Mouse (Mus musculus) adrenal gland, postnatal 4 days (tissue): Measurements from ENCODE around the gene Wt1. TPM values are rescaled to one million over a fixed set of nuclear protein-coding genes. Genes with fewer than 3 reads are reported as not detected.

Source experiments
- DNase-seq, 2 experiments: peaks; one replicate each; pipeline ENCODE4 v3.0.0; 2021 to 2022; ENCODE audit warnings: low spot score in 2 of 2, mixed read lengths in 2 of 2
- total RNA-seq, 2 experiments: library from RNA; stranded (reverse); gene quantifications; 2 replicates each; pipeline ENCODE4 v1.2.3; 2021

The Wt1 gene
- total RNA-seq, 2 experiments from 2014 or later: 11.1 to 33.6 TPM

DNA sequence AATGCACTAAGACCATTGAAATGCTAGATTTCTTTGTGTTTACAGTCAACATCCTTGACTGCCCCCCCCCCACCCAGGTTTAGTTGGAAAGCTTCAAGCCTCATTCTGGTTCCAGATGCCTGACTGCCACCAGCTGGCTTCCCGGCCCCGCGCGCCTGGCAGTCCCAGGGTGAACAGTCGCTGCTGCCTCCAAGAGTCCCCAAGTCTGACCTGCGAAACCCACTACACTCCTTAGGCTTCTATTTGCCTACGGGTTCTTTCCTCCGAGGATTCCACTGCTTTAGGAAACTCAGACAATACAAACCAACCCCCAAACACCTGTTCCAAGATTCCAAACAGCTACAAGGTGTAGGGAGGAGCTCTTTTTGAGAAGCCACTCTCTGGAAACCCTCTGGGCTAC, 1.1 kb upstream of the Wt1 start:
- no peak for DNase-seq

GRCm38 (mm10) chr2:105125641-105126040, 688 bp upstream of the Wt1 start:
- no peak for DNase-seq

DNA sequence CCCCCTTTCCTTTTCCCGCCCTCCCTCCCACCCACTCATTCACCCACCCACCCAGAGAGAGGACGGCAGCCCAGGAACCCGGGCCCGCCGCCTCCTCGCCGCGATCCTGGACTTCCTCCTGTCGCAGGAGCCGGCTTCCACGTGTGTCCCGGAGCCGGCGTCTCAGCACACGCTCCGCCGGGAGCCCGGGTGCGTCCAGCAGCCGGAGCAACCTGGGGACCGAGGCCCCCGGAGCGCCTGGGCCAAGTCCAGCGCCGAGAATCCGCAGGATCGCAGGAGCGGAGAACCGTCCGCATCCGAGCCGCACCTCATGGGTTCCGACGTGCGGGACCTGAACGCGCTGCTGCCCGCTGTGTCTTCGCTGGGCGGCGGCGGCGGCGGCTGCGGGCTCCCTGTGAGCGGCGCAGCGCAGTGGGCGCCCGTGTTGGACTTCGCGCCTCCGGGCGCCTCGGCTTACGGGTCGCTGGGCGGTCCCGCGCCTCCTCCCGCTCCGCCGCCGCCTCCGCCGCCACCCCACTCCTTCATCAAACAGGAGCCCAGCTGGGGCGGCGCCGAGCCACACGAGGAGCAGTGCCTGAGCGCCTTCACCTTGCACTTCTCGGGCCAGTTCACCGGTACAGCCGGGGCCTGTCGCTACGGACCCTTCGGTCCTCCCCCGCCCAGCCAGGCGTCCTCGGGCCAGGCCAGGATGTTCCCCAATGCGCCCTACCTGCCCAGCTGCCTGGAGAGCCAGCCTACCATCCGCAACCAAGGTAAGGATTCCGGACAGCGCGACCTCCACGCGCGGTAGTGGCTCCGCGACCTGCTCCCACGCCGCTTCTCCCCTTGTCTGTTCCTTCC, 582 bp downstream of the Wt1 start:
- no peak for DNase-seq

- no peak for DNase-seq
Measured at GRCm38 (mm10) chr2:105127531-105128480, 1.5 kb downstream of the Wt1 start.

DNA sequence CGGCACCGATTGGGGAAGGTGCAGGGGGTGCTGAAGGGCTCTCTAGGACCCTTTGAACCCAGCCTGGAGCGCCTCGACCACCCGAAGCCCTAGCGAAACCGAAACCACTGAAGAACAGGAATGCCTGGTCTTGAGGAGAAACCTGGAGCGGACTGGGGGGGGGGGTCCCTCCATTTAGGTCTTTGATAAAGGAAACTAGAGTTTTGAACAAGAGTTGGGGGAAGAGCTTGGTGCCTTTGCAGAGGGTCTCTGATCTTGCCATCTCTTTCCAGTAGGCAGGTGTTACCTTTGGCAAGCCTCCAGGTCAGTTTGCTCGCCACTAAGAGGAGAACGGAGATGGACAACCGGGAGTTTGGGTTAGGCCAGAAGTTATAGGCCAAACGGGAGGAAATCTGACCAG, 2.2 kb downstream of the Wt1 start:
- DNase-seq: no peak

GRCm38 (mm10) chr2:105130351-105131060, 4.2 kb downstream of the Wt1 start:
- no peak for DNase-seq

DNA sequence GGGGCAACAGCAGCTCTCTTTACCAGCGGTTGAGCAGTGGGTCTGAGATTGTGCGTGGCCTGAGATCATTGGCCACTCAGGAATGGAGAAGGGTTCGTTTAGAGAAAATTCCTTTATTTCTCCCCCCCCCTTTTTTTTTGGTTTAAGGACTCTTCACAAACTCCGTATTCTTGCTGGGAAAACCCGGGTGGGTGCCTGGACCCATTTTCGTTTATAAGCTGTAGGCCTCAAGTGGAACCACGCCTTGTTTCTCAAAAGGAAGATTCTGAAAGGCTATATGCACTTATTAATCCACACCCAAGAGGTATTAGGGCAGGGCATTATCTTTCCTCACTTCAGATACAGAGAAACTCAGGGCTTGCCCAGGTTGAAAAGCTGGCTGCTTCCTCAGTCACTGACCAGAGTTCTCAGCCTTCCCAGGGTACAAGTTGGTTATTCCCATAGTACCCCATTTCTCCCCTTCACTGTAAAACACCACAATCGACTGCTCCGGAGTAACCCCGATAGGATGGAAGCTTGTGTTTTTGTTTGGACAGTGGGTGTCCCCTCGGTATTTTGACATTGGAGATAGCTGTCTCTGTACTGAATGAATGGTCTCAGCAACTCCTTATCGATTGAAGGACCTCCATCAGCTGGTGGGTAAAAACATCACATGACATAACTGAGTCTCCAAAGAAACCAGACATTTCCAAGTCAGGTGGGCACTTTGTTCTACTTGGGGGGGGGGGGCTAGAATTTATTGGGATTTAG, 4.9 kb downstream of the Wt1 start:
- DNase-seq: no peak

DNA sequence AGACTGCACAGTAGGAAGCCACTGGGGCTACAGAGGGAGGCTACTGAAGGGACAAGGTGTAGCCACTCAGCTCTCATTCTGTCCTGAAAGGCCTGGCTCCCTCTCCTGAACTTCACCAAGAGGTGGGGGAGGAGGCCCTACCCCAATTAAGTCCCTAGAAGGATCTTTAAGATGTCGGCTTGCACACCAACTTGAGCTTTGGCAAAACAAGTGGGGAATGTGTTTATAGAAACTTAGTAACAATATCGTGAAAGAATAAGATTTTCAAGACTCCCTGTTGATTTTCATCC, 5.4 kb downstream of the Wt1 start:
- DNase-seq: no peak

DNA sequence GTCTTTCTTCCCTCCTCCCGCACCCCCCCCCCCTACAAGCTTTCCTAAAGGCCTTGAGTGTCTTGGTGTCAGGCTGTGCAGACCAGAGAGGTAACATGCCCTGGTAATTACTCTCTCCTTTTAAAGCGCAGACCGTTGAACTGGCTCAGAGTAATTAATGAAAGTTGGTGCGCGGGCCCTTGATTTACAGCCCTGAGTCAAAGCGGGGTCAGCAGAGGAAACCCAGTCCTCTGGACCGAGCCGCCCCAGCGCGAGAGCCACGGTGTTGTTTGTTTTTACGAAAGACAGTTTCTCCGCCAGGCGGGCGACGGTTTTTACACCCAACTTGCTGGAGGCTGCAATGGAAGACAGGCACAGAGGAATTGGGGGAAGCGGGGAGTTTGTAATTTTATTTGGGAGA, 6.0 kb downstream of the Wt1 start:
- no peak for DNase-seq

GRCm38 (mm10) chr2:105132933-105133795, 6.8 kb downstream of the Wt1 start:
- DNase-seq: no peak

GRCm38 (mm10) chr2:105134296-105134695, 8.0 kb downstream of the Wt1 start:
- DNase-seq: no peak

DNA sequence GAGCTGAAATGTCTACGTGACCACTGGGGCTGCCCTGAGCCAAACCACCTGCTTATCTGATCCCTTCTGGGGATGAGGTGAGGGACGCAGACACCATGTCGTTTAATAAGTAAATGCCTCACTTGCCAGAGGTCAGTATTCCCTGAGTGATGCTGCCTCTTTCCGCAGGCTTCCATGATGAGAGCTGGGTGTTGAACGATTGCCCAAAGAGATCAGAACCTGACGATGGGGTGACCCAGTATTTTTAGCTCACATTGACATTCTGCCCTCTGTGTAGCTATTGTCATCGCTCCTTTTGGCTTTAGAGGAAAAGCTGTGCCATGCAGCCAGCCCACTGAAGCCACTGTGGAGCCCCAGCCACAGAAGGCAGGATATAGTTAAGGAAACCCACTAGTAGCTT, 13.1 kb downstream of the Wt1 start:
- DNase-seq: no peak

- DNase-seq: no peak
Measured at GRCm38 (mm10) chr2:105141371-105141770, 15.0 kb downstream of the Wt1 start.

DNA sequence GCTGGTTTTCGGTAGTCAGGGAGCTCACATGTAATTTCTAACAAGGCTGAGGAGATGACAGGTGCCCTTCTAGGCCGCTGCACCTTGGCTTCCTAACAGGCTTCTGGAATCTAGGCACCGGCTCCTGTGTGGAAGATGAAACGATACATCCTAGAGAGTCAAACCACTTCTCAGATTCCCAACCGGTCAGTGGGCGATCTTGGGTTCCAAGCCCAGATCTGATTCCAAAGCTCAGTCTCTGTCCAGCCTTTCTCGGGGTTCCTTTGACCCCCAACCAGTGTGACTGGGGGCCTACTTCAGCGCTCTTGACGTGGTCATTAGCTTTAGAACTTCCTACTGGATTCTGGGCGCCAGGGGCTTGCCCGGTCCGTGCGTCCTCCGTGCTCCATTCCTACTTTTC, 17.4 kb downstream of the Wt1 start:
- no peak for DNase-seq

- no peak for DNase-seq
Measured at GRCm38 (mm10) chr2:105151544-105151943, 25.2 kb downstream of the Wt1 start.

- no peak for DNase-seq
Measured at GRCm38 (mm10) chr2:105153046-105153445, 26.7 kb downstream of the Wt1 start.

DNA sequence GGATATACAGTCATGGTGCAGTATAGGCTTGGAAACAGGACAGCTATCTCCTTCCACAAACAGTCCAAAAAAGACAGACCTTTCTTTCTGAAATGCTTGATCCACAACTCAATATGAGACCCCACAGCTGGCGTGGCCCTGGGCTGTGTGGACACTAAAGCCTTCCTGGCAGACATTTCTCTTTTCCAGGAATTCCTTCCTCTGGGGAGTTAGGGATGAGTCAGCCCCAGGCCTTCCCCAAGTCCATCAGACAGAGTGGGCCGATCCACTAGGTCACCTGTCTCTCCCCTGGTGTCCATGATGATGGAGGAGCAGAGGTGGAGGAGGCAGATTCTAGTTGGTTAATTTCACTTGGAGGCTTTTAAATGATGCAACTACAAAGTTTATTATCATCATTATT, 34.6 kb downstream of the Wt1 start:
- no peak for DNase-seq

- no peak for DNase-seq
Measured at GRCm38 (mm10) chr2:105162763-105163162, 36.4 kb downstream of the Wt1 start.

- DNase-seq: no peak
Measured at GRCm38 (mm10) chr2:105168137-105168536, 41.8 kb downstream of the Wt1 start.

- DNase-seq: no peak
Measured at GRCm38 (mm10) chr2:105174254-105174653, 47.9 kb downstream of the Wt1 start.
